Mouse (Mus musculus): ENCODE results near the gene Glt6d1.

GRCm38 (mm10) chr2:25847226-25847625 is 31.6 kb upstream of the Glt6d1 start, which contains the start of gene Sohlh1:
- TF ChIP-seq POLR2A (IDR thresholded peaks at IDR 0.05; ENCODE audit: low read depth, low read length), result no peak
- no peak for TF ChIP-seq CTCF (IDR thresholded peaks at IDR 0.05; ENCODE audit: borderline replicate concordance, insufficient read depth, low read length)
